Mouse (Mus musculus) ES-E14 (cell line): ENCODE data around the gene Tbl1xr1. TPM values are rescaled to one million over a fixed set of nuclear protein-coding genes. Genes with fewer than 3 reads are reported as not detected.
A peak's percentile ranks its signal among the peaks of the same experiment; 100 is the strongest.

Source experiments
- DNase-seq: peaks from one replicate; pipeline ENCODE4 v3.0.0-alpha.2; 2013; ENCODE audit warnings: low read depth, low spot score
- H3K27ac ChIP-seq: 2 replicates; pipeline ENCODE4 v1.5.1; 2012; ENCODE audit warnings: low read depth, mild to moderate bottlenecking, low read length, moderate library complexity, mixed read lengths; ENCODE audit not compliant: poor library complexity, insufficient read depth, severe bottlenecking
- H3K36me3 ChIP-seq: 2 replicates; pipeline ENCODE4 v1.6.1; 2012; ENCODE audit warnings: mild to moderate bottlenecking, low read length, moderate library complexity, mixed read lengths; ENCODE audit not compliant: control insufficient read depth, poor library complexity, insufficient read depth, severe bottlenecking
- H3K4me1 ChIP-seq, 2 experiments: fragments of 150-350 bp in 1 of 2; sonication (generic) in 1 of 2; 2 replicates each; pipeline ENCODE4 v1.6.1; 2012; ENCODE audit warnings: low read length in 2 of 2, mild to moderate bottlenecking in 1 of 2, mixed read lengths in 1 of 2; ENCODE audit not compliant: control insufficient read depth in 2 of 2, insufficient read depth in 2 of 2, poor library complexity in 1 of 2
- H3K4me3 ChIP-seq, 2 experiments: fragments of 150-350 bp in 1 of 2; sonication (generic) in 1 of 2; 2 replicates each; pipeline ENCODE4 v1.5.1; 2012; ENCODE audit warnings: low read length in 2 of 2, low read depth in 1 of 2, mild to moderate bottlenecking in 1 of 2, mixed read lengths in 1 of 2; ENCODE audit not compliant: insufficient read depth in 1 of 2, poor library complexity in 1 of 2, severe bottlenecking in 1 of 2
- H3K9ac ChIP-seq: 2 replicates; pipeline ENCODE4 v1.6.1; 2012; ENCODE audit warnings: low read depth, mild to moderate bottlenecking, low read length, mixed read lengths; ENCODE audit not compliant: poor library complexity, insufficient read depth, severe bottlenecking
- H3K9me3 ChIP-seq: fragments of 150-350 bp; sonication (generic); 2 replicates; pipeline ENCODE4 v1.6.1; 2012; ENCODE audit warnings: low read depth, mild to moderate bottlenecking, low read length; ENCODE audit not compliant: control insufficient read depth, insufficient read depth
- CHD2 ChIP-seq: IDR thresholded peaks from 2 replicates; pipeline ENCODE4 v1.6.1; 2014; ENCODE audit warnings: mild to moderate bottlenecking, low read depth, low read length, inconsistent platforms
- HCFC1 ChIP-seq: IDR thresholded peaks from 2 replicates; pipeline ENCODE4 v1.6.1; 2012; ENCODE audit warnings: low read length, inconsistent platforms, borderline replicate concordance; ENCODE audit not compliant: insufficient read depth
- MAFK ChIP-seq: IDR thresholded peaks from 2 replicates; pipeline ENCODE4 v1.6.1; 2014; ENCODE audit warnings: mild to moderate bottlenecking, low read depth, low read length, inconsistent platforms; ENCODE audit not compliant: insufficient read depth
- ZC3H11A ChIP-seq: IDR thresholded peaks from 2 replicates; pipeline ENCODE4 v1.6.1; 2012; ENCODE audit warnings: low read depth, mild to moderate bottlenecking, inconsistent platforms, low read length, borderline replicate concordance
- ZNF384 ChIP-seq: IDR thresholded peaks from 2 replicates; pipeline ENCODE4 v1.6.1; 2012; ENCODE audit warnings: low read depth, low read length, inconsistent platforms
- in situ Hi-C, 2 experiments: fragments of 600-800 bp; cut with MboI; formaldehyde crosslinking; loops; one replicate each; pipeline ENCODE4 v1.15.1; 2025; ENCODE audit warnings: low sequenced_read_pairs in 2 of 2, inconsistent platforms in 1 of 2; ENCODE audit not compliant: unreplicated experiment in 2 of 2
- total RNA-seq: library from RNA; depleted of rRNA; stranded (reverse); fragments of 300-350 nt; gene quantifications from 2 replicates; pipeline ENCODE4 v1.2.3, GENCODE M21; 2012

Tbl1xr1 gene
- total RNA-seq, 1 experiment: 64.6 TPM

- Histone ChIP-seq H3K36me3 (peaks cover 2% of the 10 kb centered on the region), H3K9me3 (no peaks in the 10 kb centered on the region), H3K4me1 (peaks cover 2 to 6% of the 10 kb centered on the region in 2 experiments; a peak in 2 of 4 replicates), H3K9ac (no peak overlapping the region), H3K27ac (no peak overlapping the region), H3K4me3 (no peak overlapping the region)
- TF ChIP-seq CHD2 (no peak), ZNF384 (no peak)
- in situ Hi-C loops: no loop called here
- DNase-seq: no peak
Measured at GRCm38 (mm10) chr3:22148306-22148932, 72.0 kb downstream of the Tbl1xr1 start.

GRCm38 (mm10) chr3:22150872-22151530 is 74.5 kb downstream of the Tbl1xr1 start:
- TF ChIP-seq HCFC1: no peak
- TF ChIP-seq CHD2: no peak
- TF ChIP-seq ZC3H11A: no peak
- TF ChIP-seq ZNF384: no peak
- no peak for TF ChIP-seq MAFK
- Histone ChIP-seq H3K36me3 (peaks cover 2% of the 10 kb centered on the region), H3K9me3 (no peaks in the 10 kb centered on the region), H3K27ac (no peak overlapping the region), H3K9ac (no peak overlapping the region), H3K4me1 (peaks cover 2 to 25% of the 10 kb centered on the region in 2 experiments), H3K4me3 (no peak overlapping the region)
- in situ Hi-C loops: no loop called here
- no peak for DNase-seq

DNA sequence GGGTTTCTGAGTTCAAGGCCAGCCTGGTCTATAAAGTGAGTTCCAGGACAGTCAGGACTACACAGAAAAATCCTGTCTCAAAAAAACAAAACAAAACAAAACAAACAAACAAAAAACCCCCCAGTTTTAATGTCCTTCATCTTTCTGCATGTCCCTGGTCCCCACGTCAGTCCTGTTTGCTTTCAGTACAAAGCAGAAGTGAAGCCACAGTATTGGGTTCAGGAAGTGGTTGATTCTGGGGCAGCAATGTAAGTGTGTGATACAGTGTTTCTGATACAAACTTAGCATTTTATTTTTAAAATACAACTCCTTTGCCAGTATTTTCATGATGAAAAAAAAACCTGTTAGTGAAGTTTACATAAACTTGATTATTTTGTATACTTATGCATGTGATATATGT is 76.3 kb downstream of the Tbl1xr1 start:
- TF ChIP-seq ZC3H11A (no peak), MAFK (no peak), CHD2 (no peak), ZNF384 (no peak), HCFC1 (no peak)
- H3K9me3 ChIP-seq: no peaks in the 10 kb centered on the region
- no peak overlapping the region for H3K4me3 ChIP-seq
- in situ Hi-C loops: no loop called here
- no peak overlapping the region for H3K9ac ChIP-seq
- peaks cover 2% of the 10 kb centered on the region for H3K36me3 ChIP-seq
- peaks cover 2 to 34% of the 10 kb centered on the region in 2 experiments for H3K4me1 ChIP-seq
- no peak overlapping the region for H3K27ac ChIP-seq
- DNase-seq: no peak

DNA sequence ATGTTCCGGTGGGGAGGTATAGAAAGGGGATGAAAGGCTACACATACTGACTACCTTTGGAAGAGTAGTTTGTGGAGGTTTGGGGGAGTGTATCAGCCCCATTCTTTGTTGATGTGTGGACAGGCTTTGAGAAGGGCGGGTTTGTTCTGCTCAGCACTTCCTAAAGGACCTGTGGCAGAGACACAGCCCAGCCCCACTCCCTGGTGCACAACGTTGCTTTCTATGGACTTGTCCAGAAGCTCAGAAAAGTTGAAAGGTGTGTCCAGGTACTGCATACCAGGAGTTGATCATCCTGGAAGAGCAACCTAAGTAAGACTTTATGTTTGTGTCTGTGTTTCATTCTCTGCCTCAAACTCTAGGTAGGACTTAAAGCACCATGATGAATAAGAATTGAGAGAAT is 78.1 kb downstream of the Tbl1xr1 start:
- no peak for DNase-seq
- Histone ChIP-seq H3K27ac (peak overlapping the region; percentile 89; the same call in 1 of the 2 replicates), H3K36me3 (no peaks in the 10 kb centered on the region; the same call in 1 of the 2 replicates)

More for the DNA sequence above, 78.1 kb downstream of the Tbl1xr1 start:
- Histone ChIP-seq H3K9me3 (no peaks in the 10 kb centered on the region), H3K4me1 (peaks cover 0 to 35% of the 10 kb centered on the region in 2 experiments; a peak in 3 of 4 replicates), H3K9ac (no peak overlapping the region; the same call in 1 of the 2 replicates), H3K4me3 (peak overlapping the region in 1 of 2 experiments; percentile 35; a peak in 2 of 4 replicates)
- TF ChIP-seq ZNF384 (no peak), MAFK (no peak), ZC3H11A (no peak), CHD2 (no peak), HCFC1 (no peak)
- in situ Hi-C loops: no loop called here
